Mouse (Mus musculus) T-helper 17 cell (primary cell): ENCODE data around the gene Mei1.

ENCODE experiments used
- in situ Hi-C, 2 experiments: fragments of 300-600 bp; cut with MboI, MseI; formaldehyde crosslinking; loops; 1 replicate in 1 of 2; 2 replicates in 1 of 2; pipeline ENCODE4 v1.15.1; 2025; ENCODE audit warnings: high pct_unique_total_duplicates in 2 of 2

The Mei1 gene

DNA sequence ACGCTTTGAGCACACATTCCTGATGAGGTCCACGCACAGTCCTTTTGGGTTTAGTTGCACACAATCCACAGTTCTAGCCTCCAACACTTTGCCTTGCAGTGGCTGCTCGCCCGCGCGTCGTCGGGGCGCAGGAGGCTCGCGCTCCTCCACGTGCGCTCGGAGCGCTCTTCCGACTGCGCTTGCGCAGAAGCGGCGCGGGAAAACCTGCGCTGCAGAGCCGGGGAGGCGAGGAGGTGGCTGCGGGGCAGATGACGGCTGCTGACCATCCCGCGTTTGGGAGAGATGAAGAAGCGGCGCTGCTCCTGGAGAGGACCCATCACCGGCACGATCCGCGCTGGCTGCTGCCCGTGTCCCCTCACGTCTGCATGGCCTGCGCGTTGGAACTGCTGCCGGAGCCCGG lies at the start of gene Mei1:
Mei1 (plus strand) TSS at position 99 of the 400 bp plus-strand sequence.
- in situ Hi-C loops: loop anchor here (5.0 to 10.0 kb wide), 3 partner anchors 37 to 165 kb away; no protein-coding TSS in a partner anchor

DNA sequence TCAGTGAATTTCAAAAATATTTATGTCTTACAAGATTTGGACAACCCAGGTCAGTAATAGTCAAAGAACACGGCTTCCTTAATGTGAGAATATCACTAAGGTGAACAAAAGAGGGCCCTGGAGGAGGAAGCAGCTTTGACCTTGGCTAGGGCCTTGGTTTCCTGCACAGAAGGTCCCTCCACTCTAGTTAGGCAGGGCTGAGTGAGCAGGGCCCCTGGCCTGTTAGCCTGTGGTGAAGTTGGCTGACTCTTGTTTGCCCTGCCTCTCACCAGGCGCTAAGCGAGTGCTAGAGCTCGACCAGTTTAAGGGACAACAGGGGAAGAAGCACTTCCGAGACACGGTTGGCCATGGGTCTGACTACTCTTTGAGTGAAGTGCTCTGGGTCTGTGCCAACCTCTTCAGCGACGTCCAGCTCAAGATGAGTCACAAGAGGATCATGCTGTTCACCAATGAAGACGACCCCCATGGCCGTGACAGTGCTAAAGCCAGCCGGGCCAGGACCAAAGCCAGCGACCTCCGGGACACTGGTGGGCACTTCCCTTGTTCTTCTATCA lies 47.2 kb upstream of the Mei1 start:
- in situ Hi-C loops: no loop called here

DNA sequence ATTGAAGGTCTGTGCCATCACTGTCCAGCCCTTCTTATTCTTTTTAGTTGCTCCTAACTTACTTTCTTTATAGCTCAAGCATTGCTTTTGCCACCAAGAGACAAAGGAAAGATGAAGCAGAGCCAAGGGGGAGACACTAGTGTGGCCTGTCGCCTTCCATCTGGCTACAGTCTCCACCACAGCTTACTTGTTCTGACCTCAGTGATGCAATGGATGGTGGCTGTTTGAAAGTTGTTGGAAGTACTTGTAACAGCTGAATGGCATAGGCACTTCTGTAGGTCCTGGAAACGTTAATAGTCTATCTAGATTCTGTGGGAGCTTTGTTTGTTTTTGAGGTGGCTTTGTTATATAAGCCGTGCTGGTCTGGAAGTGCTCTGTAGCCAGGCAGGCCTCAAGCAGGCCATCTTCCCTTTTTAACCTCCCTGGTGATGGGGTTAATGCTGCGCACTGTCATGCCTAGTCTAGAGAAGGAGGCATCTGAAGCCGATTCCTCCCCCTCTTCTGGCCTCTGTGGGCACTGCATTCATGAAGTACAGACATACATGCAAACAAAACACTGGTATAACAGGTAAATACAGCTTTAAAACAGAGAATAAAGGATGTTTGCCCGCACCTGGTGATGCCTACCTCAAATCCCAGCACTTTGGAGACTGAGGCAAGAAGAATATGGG lies 45.7 kb upstream of the Mei1 start:
- in situ Hi-C loops: no loop called here

DNA sequence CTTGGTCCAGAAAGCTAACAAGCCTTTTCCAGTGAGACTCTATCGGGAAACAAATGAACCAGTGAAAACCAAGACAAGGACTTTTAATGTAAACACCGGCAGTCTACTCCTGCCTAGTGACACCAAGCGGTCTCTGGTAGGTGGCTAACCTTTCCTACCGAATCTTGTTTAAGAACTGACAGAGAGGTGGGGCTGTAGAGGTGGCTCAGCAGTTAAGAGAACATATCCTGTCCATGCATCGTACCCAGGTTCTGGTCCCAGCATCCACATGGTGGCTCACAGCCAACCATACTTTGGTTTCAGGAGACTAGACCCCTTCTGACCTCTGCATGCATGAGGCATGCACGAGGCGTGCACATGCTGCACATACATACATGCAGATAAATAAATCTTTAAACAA lies 42.5 kb upstream of the Mei1 start:
- in situ Hi-C loops: no loop called here

DNA sequence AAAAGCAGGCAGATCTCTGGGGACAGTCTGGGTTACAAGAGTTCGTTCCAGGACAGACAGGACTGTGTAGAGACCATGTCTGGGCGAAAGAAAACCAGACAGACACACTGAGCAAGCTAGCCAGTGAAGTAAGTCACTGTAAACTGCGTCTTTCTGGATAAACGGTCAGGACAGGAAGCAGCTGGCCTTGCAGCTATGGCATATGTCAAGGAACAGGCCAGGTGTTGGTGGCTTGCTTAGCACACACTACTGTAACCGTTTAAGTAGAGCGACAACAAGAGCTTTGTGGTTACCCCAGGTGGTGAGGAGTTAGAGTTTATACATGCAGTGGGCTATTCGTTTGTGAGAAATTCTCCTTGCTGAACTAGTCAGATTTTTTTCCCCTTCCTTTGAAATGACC lies 42.1 kb upstream of the Mei1 start:
- in situ Hi-C loops: no loop called here

DNA sequence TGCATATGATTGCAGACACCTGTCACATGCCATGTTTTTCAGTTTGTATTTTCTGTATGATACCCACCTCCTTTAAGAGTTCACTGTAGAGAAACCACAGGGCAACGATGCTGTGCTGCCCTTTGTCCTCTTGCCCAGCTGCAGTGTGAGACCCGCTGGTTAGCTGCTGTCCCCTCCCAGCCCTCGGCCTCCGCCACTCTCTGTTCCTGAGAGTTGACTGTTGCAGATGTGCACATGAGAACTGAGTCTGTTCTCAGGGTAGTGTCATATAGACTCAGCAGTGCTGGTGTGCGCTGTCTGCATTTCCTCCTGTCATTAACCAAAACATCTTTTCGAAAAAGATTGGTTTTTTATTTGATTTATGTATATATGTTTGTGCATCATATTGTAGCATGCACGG lies 37.4 kb upstream of the Mei1 start:
- in situ Hi-C loops: no loop called here

DNA sequence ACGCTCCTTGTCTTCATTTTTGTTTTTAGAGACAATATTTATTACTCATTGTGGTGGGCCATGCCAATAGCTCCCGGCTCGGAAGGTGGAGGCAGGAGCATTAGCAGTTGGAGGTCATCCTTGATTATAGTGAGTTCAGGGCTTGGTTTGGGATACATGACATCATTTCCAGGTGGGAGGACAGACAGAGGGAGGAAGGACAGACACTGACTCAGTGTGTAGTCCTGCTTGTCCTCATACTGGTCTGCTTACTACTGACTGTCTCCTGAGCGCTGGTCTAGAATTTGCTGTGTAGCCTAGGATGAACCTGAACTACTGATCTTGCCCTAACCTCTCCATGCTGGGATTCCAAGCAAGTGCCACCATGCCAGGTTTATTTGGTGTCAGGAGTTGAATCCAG lies 36.0 kb upstream of the Mei1 start, which contains the start of gene Desi1:
Desi1 (minus strand) TSS at position 101 of the 400 bp plus-strand sequence.
- in situ Hi-C loops: no loop called here

DNA sequence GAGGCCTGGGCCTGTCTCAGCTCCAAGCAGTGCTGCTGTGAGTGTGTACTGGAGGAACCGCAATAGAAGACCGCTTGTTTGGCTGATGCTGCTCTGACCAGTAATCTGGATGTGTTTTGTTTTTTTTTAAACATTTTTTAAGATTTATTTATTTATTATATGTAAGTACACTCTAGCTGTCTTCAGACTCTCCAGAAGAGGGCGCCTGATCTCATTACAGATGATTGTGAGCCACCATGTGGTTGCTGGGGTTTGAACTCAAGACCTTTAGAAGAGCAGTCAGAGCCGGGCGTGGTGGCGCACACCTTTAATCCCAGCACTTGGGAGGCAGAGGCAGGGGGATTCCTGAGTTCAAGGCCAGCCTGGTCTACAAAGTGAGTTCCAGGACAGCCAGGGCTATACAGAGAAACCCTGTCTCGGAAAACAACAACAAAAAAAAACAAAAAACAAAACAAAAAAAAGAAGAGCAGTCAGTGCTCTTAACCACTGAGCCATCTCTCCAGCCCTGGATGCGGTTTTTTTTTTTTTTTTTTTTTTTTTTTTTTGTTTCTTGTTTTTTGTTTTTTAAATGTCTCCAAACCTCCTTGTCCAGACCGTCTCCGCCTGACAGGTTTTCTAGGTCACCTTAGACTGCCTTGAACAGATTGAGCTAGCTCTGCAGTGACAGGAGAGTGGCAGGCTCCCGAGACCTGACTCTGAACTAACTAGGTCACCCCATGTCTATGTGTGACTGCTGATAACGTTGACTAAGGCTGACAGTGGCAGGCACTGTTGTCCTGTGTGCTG lies 33.7 kb upstream of the Mei1 start:
- in situ Hi-C loops: no loop called here

DNA sequence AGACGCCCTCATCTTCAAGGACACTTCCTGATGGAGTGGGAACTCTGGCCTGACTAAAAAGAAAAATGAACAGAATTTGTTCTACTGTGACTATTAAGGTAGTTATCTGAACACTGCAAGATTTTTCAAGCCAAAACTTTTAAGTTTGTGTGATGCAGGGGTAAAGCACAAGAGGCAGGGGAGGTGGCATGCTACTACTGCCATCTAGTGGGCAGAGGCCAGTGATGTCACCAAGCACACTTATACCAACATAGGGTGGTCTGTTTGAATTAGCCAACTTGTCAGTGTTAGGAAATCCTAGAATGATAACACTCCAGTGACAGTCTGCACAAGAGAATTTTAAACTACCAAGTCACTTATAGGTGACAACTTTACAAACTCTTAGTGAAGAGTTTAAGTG lies 29.1 kb upstream of the Mei1 start:
- in situ Hi-C loops: no loop called here

DNA sequence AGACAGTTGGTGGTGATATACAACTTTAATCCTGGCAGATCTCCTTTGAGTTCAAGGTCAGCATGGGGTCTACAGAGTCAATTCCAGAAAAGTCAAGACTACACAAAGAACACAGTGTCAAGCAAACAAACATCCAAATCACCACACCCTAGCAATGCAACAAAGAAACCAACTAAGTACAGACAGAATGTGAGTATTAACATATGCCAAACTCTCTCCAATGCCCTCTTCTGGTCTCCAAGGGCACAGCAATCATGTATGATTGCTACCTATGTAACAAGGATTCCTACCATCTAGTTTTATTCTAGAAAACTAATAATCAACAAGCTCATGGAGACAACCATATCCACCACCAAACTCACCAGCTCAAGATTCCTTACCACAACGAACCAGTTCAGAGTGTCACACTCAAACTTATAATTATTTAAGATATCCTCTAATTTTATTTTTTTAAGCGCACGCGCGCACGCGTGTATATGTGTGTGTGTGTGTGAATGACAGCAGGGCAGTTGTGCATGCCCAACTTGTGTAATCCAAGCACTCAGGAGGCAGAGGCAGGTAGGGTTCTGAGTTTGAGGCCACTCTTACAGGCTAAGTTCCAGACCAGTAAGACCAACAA lies 25.5 kb upstream of the Mei1 start:
- in situ Hi-C loops: no loop called here

DNA sequence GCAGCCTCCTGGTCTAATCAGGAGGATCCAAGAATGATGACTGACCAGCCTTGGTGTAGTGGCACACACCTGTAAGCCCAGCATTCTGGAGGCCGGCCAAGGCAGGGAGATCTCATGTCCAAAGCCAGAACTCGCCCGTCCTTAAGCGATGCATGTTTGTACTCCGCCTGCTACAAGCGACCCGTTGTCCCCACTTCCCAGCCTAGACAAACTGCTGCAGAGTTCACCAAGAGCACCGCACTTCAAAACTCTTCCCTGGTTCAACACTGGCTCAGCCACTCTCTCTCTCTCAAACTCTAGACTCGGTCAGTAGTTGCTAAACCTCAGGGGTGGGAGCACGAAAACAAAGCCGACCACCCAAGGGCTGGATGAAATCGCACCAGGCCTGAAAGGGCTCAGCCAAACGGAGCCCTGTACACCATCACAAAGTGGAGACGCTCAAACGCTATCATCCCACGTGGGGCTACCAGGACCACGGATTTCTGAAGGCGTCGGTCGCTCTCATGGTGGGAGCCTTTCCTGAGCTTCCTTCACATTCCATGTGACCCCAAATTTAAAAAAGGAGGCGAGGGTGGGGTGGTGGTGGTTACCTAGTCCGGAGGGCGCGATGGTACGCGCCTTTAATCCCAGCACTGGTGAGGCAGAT lies 23.4 kb upstream of the Mei1 start:
- in situ Hi-C loops: loop anchor here in 1 of 2 experiments (5.0 kb wide), 1 partner anchor 84 kb away; the partner anchor contains the start of gene Pmm1

DNA sequence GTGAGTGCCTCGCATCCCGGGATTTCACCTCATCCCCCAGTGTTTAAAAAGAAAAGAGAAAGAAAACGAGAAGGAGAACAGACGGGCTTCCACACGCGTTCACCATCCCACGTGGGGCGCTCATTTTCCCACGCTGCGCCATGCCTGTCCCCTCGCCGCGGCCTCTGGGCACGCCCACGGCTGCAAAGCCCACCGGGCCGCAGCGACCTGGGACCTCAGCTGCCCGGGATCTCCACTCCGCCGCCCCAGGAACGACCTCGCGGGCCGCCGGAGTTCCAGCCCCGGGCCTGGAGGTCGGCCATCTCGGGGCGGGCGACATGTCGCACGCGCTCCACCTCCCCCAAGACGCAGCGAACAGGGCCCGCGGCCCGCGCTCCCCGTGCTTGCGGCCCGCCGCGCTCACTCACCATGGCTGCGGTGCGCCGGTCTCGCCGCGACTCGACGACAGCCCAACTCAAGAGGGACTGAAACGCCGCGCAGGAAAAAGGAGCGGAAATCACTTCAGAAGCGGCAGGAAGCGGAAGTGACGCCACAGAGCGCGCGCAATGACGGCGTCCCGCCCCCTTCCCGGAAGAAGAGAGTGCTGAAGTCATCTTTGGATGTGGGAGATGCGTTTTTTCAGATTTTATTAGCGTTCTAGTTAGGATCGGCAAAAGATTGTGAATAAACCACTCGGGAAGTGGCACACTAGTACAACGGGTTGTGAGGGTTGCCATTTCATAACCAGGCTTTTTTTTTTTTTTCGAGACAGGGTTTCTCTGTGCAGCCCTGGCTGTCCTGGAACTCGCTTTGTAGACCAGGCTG lies 22.5 kb upstream of the Mei1 start, which contains the start of gene Snu13:
Snu13 (minus strand) TSS at position 519 of the 804 bp plus-strand sequence.
- in situ Hi-C loops: loop anchor here in 1 of 2 experiments (5.0 kb wide), 1 partner anchor 85 kb away; the partner anchor contains the start of gene Pmm1

DNA sequence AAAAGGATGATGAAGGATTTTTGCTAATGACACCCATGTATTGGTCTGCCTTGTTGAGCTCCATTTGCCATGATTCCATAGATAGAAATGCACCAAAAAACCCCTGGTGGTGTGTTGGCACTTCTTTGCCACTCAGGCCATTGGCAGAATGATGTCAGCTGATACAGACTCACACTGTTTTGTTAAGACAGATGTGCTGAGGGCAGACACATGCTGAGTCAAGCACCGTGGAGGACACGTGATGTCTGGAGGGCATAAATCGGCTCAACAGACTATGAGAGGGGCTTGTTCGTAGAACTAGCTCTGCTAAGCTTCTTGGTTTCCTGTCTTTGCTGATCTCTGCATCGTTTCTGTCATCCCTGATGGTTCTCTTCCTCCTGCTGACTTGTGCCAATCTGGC lies 17.3 kb upstream of the Mei1 start:
- in situ Hi-C loops: no loop called here

DNA sequence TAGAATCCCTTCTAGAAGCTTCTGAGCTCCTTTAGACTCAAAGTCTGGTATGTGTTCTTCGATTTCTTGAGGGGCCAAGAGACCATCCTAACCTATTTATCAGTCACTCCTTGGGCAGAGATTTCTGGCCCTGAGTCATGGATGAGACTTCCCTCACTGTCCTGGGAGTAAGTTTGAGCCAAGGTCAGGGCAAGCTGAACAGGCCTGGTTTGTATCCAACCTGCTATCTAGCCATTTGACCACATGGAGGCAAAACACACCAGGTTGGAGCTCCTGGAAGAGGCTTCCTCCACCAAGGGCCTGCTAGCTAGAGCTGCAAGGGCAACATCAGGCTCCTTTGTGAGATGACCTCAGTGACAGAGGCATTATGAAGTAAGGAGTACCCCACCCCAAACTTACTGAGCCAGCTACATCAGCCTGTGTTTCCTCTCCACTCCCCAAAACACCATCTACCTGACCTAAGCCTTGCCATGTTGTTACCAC lies 11.0 kb upstream of the Mei1 start, which contains the start of gene 4930407I10Rik:
4930407I10Rik (plus strand) TSS at position 433 of the 483 bp plus-strand sequence.
- in situ Hi-C loops: no loop called here

DNA sequence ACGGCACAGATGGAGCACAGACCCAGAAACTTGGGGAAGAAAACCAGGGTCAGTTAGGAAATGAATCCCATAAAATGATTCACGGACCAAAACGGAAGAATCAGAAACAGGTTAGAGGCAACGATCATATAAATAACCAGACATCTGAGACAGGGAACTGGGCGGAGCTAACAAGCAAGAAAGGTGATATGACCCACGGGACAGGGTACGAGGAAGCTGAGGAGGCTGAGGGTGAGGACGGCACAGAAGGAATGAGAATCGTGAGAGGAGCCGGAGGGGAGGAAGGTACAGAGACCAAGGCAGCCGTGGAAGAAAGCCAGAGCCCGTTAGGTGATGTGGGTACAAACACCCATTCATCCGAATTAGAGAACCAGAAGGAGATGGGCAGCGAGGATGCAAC lies 5.9 kb upstream of the Mei1 start:
- in situ Hi-C loops: loop anchor here in 1 of 2 experiments (10.0 kb wide), 1 partner anchor 171 kb away; no protein-coding TSS in a partner anchor

DNA sequence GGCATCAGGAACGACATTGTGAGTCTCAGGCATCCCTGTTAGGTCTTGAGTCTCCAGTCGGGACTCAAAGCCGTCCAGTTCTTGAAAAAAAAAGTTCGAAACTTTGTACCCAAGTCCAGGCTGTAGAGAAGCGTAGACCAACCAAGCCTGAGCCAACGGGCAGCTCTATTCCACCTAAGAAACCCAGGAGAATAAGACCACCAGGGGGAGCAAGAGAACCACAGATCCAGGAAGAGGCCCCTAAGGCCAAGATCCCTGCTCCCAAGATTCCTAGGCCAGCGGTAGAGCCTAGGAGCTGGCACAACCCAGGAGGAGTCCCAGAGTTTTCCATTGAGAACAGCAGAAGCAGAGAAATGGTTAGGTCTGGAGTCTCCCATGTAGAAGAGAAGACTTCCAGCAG lies 4.3 kb upstream of the Mei1 start:
- in situ Hi-C loops: loop anchor here (5.0 to 10.0 kb wide), 3 partner anchors 42 to 169 kb away; no protein-coding TSS in a partner anchor

DNA sequence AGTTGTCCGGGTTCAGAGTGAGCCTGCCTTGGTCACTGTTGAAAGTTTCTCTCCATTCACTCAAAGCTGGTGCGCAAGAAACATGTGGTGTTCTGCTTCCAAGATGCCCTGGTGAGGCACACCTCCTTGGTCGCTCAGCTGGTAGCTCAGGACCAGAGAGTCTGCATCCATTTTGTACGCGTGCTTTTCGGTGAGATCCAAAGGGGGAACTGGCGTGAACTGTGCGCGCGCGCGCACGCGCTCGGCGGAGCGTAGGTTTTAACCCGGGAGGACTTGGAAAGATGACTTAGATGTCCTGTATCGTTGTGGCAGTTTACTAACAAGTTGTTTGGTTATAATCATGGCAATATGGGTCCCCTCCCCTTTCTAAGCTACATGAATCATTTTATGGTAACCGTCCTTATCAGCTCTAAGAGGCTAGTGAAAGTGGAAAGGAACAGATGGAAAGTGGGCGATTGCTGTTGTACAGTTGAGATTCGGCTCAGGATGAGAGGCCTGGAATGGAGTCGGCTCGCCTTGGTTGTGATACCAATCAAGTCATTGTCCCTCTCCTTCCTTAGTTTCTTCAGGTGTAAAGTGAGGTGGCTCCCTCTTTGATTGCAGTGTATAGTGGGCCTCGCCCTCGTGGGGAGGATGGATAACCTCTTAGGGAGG lies 2.1 kb downstream of the Mei1 start:
- in situ Hi-C loops: no loop called here

DNA sequence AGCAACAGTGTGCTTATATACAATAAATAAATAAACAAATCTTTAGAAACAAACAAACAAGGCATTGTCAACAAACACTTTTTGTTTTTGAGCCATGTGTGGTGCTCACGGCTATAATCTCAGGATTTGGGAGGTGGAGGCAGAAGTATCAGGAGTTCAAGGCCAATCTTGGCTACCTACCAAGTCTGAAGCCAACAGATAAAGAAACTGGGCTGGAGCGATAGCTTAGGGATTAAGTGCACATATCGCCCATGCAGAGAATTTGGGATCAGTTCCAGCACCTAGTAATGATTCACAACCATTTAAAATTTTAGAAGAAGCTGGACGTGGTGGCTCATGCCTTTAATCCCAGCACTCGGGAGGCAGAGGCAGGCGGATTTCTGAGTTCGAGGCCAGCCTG lies 3.7 kb downstream of the Mei1 start:
- in situ Hi-C loops: no loop called here

DNA sequence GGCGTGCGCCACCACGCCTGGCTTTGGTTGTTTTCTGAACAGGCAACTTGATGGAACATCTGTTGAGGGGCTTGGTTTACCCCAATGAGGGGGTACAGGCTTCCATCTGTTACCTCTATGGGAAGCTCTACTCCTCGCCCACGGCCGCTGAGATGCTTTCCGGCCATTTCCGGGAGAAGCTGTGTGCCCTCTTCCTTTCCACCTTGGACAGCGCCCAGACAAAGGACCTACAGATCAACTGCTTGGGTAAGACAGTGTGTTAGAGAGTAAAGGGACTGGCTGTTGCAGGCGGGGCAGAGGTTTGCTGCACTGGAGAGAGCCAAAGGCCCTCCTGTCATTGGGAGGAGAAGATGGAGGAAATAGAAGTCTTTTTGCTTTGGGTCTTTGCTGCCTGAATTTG lies 10.1 kb downstream of the Mei1 start:
- in situ Hi-C loops: no loop called here

DNA sequence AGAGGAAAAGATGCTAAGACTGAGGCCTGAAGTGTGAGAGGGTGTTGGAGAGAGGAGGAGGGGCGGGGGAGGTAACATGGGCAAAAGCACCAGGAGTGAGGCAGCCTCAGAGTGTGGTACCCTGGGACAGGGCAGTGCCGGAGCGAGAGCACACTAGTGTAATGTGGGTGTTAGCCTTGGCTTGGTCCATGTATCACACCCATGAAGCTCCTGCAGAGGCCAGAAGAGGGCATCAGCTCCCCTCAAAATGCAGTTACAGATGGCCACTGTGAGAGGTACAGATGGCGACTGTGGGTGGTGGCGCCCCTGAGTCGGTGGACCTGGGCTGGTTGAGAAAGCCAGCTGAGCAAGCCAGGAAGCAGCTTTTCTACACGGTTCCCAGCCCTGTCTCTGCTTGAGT lies 11.4 kb downstream of the Mei1 start:
- in situ Hi-C loops: no loop called here
